Mouse (Mus musculus) heart, postnatal 0 days (tissue): ENCODE results near the gene Cdkn1b.

Source experiments
- CTCF ChIP-seq: IDR thresholded peaks from 2 replicates; pipeline ENCODE4 v1.5.1; 2016; ENCODE audit warnings: antibody characterized with exemption, control low read depth, low read depth
- EP300 ChIP-seq: IDR thresholded peaks from 2 replicates; pipeline ENCODE4 v1.6.1; 2016; ENCODE audit warnings: antibody characterized with exemption, low read depth

DNA sequence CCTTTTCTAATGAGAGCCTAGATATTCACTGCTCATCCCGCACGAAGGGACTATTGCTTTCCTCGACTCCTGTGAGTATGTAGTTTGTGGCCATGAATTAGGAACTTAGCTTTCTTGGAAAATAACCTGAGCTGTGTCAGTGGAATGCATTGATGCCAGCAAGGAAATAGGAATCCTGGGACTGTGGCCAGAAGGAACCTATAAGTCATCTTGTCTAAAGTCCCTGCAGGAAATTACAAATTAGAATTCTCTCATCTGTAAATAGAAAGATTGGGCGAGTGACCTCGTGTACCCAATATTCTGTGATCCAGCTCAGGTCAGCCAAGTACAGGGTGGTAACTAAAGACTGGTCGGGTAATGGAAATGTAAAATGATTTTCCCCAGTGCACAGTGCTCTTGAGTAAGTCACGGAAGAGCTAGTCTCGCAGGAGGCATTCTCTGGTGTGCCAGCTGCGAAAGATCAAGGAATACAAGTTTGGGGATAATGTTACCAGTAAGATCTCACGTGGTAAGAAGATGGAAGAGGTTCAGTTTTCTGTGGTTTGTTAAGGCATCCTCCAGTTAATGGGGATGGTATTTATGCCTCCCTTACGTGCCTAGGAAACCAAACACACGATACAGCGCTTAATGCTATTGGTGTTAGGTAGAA lies 23.7 kb downstream of the Cdkn1b start:
- TF ChIP-seq CTCF (no peak), EP300 (no peak)
